In genomic region chr1:138243947-138244346, GRCm38 (mm10) we compare ENCODE assay signal across 10 mouse cellular contexts. TPM values are rescaled to one million over a fixed set of nuclear protein-coding genes. Genes with fewer than 3 reads are reported as not detected.
DNase-seq lines count a peak whose midpoint lies in the region; ATAC-seq and TF ChIP-seq lines count a peak whose summit lies in the region.
"Had no signal": no experiment of that assay in that cellular context is flagged by ENCODE, and none has a peak within 500 bp of the region (broad histone marks: within the 10 kb centered on the region; RNA-seq: fewer than 3 reads in every experiment).

No protein-coding gene starts in this region.

- peak; percentile 90 for DNase-seq in heart, adult 11 months
- DNase-seq in urinary bladder, postnatal 14 days (ENCODE audit: low spot score): peak; percentile 13
- no peak for DNase-seq in urinary bladder, postnatal 25 days (ENCODE audit: low spot score)
- DNase-seq in kidney, postnatal 14 days: peak; percentile 8
- DNase-seq in testis, postnatal 10 days (ENCODE audit: low spot score): no peak
- DNase-seq in spleen, postnatal 14 days (ENCODE audit: low spot score in 2 of 2): no peak
- no peak for DNase-seq in left cerebral cortex, adult 2 months (ENCODE audit: extremely low spot score in 1 of 2, low spot score in 2 of 2)

- TF ChIP-seq CTCF in left cerebral cortex, adult 2 months (IDR thresholded peaks at IDR 0.05): no peak

- no peak overlapping the region for H3K4me2 ChIP-seq in heart, embryonic 11.5 days

- H3K4me3 ChIP-seq in heart, embryonic 11.5 days (ENCODE audit: low read depth, low read length): no peak overlapping the region
- no peak overlapping the region for H3K4me3 ChIP-seq in left cerebral cortex, adult 2 months
- H3K4me3 ChIP-seq: neural tube, embryonic 12.5 days had no signal

- H3K36me3 ChIP-seq in heart, embryonic 11.5 days (ENCODE audit: control insufficient read depth, insufficient read depth, low read length): no peaks in the 10 kb centered on the region
- H3K36me3 ChIP-seq: neural tube, embryonic 12.5 days had no signal

- H3K27ac ChIP-seq in heart, embryonic 11.5 days (ENCODE audit: low read depth, low read length): no peak overlapping the region
- no peak overlapping the region for H3K27ac ChIP-seq in left cerebral cortex, adult 2 months
- H3K27ac ChIP-seq: neural tube, embryonic 12.5 days had no signal

- no peak for ATAC-seq in heart, embryonic 11.5 days (replicated peaks; ENCODE audit: insufficient number of reproducible peaks, low FRiP score, low TSS enrichment)

- 65% methylated on average over 5 of the region's 5 CpGs for WGBS in heart, embryonic 11.5 days (ENCODE audit: insufficient replicate concordance)

- H3K4me1 ChIP-seq in heart, embryonic 11.5 days (ENCODE audit: control insufficient read depth, insufficient read depth, low read length): no peaks in the 10 kb centered on the region

- H3K27me3 ChIP-seq in heart, embryonic 11.5 days (ENCODE audit: control insufficient read depth, insufficient read depth, low read length): no peaks in the 10 kb centered on the region
- H3K27me3 ChIP-seq: neural tube, embryonic 12.5 days had no signal

- intact Hi-C loops in left cerebral cortex, adult 2 months (cut with DNase I): no loop called here

- H3K9ac ChIP-seq in heart, embryonic 11.5 days (ENCODE audit: low read depth, low read length): no peak overlapping the region
- H3K9ac ChIP-seq: neural tube, embryonic 12.5 days had no signal

- no peaks in the 10 kb centered on the region for H3K9me3 ChIP-seq in heart, embryonic 11.5 days (replicated peaks; ENCODE audit: control insufficient read depth, low read length)
- H3K9me3 ChIP-seq: neural tube, embryonic 12.5 days had no signal

RNA-seq across cellular contexts. Expression of gene Atp6v1g3, which starts 29.6 kb away (rescaled TPM):
- polyA plus RNA-seq in heart, embryonic 11.5 days (2014; fragmentation: Nextera tagmentation; extraction: Ambion mirVana): not detected in 2 replicates
- total RNA-seq in left cerebral cortex, adult 2 months (2021): not detected
- total RNA-seq: layer of hippocampus, postnatal 25 days had no signal
- polyA plus RNA-seq: neural tube, embryonic 12.5 days had no signal

Comparison
In these comparisons a context has a peak if more than half of its experiments do, and no peak if none do; other contexts are left out.
1. DNase-seq: peak in heart, adult 11 months (single experiment), urinary bladder, postnatal 14 days (single experiment) and kidney, postnatal 14 days (single experiment); none in urinary bladder, postnatal 25 days (single experiment), testis, postnatal 10 days (single experiment), spleen, postnatal 14 days (0 of 2) and left cerebral cortex, adult 2 months (0 of 2).